15 mouse cellular contexts compared by ENCODE assay signal in the genomic region with DNA sequence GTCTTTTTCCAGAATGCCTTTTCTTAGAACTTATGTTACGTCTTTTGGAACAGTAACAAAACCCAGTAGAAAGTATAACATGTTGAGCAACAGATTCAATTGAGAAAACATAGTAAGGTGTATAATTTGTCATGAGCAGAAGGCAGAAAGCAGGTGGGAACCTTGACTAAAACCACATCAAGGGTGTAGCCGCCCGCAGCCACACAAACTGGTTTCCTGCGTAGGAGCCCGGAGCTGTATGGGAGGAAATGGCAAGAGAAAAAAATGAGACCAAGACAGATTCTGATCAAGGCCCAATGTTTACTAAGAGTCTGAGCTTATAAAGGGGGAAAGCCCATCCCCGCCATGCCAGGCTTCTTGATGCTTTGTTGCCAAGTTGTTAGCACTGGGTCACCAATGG. TPM values are rescaled to one million over a fixed set of nuclear protein-coding genes. Genes with fewer than 3 reads are reported as not detected.
DNase-seq lines count a peak whose midpoint lies in the region; ATAC-seq and TF ChIP-seq lines count a peak whose summit lies in the region.
"Had no signal": no experiment of that assay in that cellular context is flagged by ENCODE, and none has a peak within 500 bp of the region (broad histone marks: within the 10 kb centered on the region; RNA-seq: fewer than 3 reads in every experiment).

No protein-coding gene starts in this region.

- no peak overlapping the region for H3K4me3 ChIP-seq in stomach, postnatal 0 days (ENCODE audit: low read depth, low read length)
- H3K4me3 ChIP-seq: forebrain, embryonic 10.5 days; heart, embryonic 13.5 days; hindbrain, embryonic 10.5 days; intestine, embryonic 15.5 days; lung, embryonic 15.5 days had no signal

- no peaks in the 10 kb centered on the region for H3K27me3 ChIP-seq in stomach, postnatal 0 days (ENCODE audit: control insufficient read depth, insufficient read depth, low read length)
- H3K27me3 ChIP-seq: heart, embryonic 13.5 days; intestine, embryonic 15.5 days; lung, embryonic 15.5 days had no signal

- no peak for TF ChIP-seq EP300 in stomach, postnatal 0 days (optimal IDR thresholded peaks at IDR 0.05)

- no peaks in the 10 kb centered on the region for H3K36me3 ChIP-seq in stomach, postnatal 0 days (ENCODE audit: control insufficient read depth, insufficient read depth, low read length)
- H3K36me3 ChIP-seq: forebrain, embryonic 10.5 days; heart, embryonic 13.5 days; hindbrain, embryonic 10.5 days; intestine, embryonic 15.5 days; lung, embryonic 15.5 days had no signal

- no peak for TF ChIP-seq CTCF in stomach, postnatal 0 days (IDR thresholded peaks at IDR 0.05; ENCODE audit: low read depth)

- no peaks in the 10 kb centered on the region for H3K9me3 ChIP-seq in stomach, postnatal 0 days (ENCODE audit: control insufficient read depth, low read length)
- H3K9me3 ChIP-seq: forebrain, embryonic 10.5 days; heart, embryonic 13.5 days; hindbrain, embryonic 10.5 days; intestine, embryonic 15.5 days; lung, embryonic 15.5 days had no signal

- no peaks in the 10 kb centered on the region for H3K4me1 ChIP-seq in stomach, postnatal 0 days (replicated peaks; ENCODE audit: control insufficient read depth, insufficient read depth)
- H3K4me1 ChIP-seq: forebrain, embryonic 10.5 days; heart, embryonic 13.5 days; hindbrain, embryonic 10.5 days; intestine, embryonic 15.5 days; lung, embryonic 15.5 days had no signal

- WGBS in stomach, postnatal 0 days, result 70% methylated on average over 6 of the region's 6 CpGs

- H3K4me2 ChIP-seq in stomach, postnatal 0 days (replicated peaks; ENCODE audit: low read depth), result no peak overlapping the region
- H3K4me2 ChIP-seq: heart, embryonic 13.5 days; intestine, embryonic 15.5 days; lung, embryonic 15.5 days; midbrain, embryonic 11.5 days had no signal

- peak; percentile 5 to 9 for DNase-seq in spleen, adult 18-20 months
- no peak for DNase-seq in spleen, postnatal 4 days (ENCODE audit: low spot score in 2 of 2)
- peak; percentile 62 for DNase-seq in stomach, postnatal 0 days (ENCODE audit: low spot score)
- no peak for DNase-seq in kidney, postnatal 36 days
- DNase-seq in gastrocnemius, adult 18-20 months (ENCODE audit: low spot score), result no peak
- DNase-seq in c-Kit-positive CD71-positive TER-119-positive erythroid progenitor cells, embryonic 14.5 days (ENCODE audit: low spot score), result no peak
- DNase-seq: cerebellum, adult 11-12 months; kidney, postnatal 10 days had no signal

- H3K27ac ChIP-seq in stomach, postnatal 0 days (replicated peaks), result no peak overlapping the region
- H3K27ac ChIP-seq: forebrain, embryonic 10.5 days; heart, embryonic 13.5 days; hindbrain, embryonic 10.5 days; intestine, embryonic 15.5 days; lung, embryonic 15.5 days had no signal

- ATAC-seq in hematopoietic stem cell, adult 5-6 weeks (replicated peaks in 1 of 2; ENCODE audit: insufficient read depth in 1 of 2, low FRiP score in 2 of 2, low TSS enrichment in 1 of 2, low read depth in 1 of 2, poor library complexity in 2 of 2, severe bottlenecking in 2 of 2), result peak; percentile 81 to 82
- ATAC-seq in stomach, postnatal 0 days (ENCODE audit: low FRiP score, low TSS enrichment), result peak; percentile 59; the same call in 1 of the 2 replicates
- ATAC-seq: intestine, embryonic 15.5 days had no signal

- H3K9ac ChIP-seq in stomach, postnatal 0 days (ENCODE audit: low read length), result no peak overlapping the region
- H3K9ac ChIP-seq: heart, embryonic 13.5 days; intestine, embryonic 15.5 days; lung, embryonic 15.5 days had no signal

RNA-seq across cellular contexts. Expression of a gene that starts 32.0 kb away (rescaled TPM):
- total RNA-seq in hematopoietic stem cell, adult 5-6 weeks (2017), result 0.15 and 0.31 TPM in 2 replicates
- 0.96 and 1.1 TPM in 2 replicates for polyA plus RNA-seq in stomach, postnatal 0 days (2015; fragmentation: Nextera tagmentation; extraction: Ambion mirVana)
- under 1 TPM; 0.05 TPM for total RNA-seq in gastrocnemius, adult 18-20 months (2021)

Comparison
In these comparisons a context has a peak if more than half of its experiments do, and no peak if none do; other contexts are left out.
1. DNase-seq: peak in spleen, adult 18-20 months (2 of 2) and stomach, postnatal 0 days (single experiment); none in spleen, postnatal 4 days (0 of 2), kidney, postnatal 36 days (0 of 2), gastrocnemius, adult 18-20 months (single experiment) and c-Kit-positive CD71-positive TER-119-positive erythroid progenitor cells, embryonic 14.5 days (single experiment).